Mouse (Mus musculus) intestine, embryonic 16.5 days (tissue): ENCODE results near the gene Wnk4. TPM values are rescaled to one million over a fixed set of nuclear protein-coding genes. Genes with fewer than 3 reads are reported as not detected.
"Not testable (repeated sequence)": the region's sequence is repeated elsewhere in the genome, so short reads cannot be mapped to it uniquely, and the experiment has no call there.

ENCODE experiments used
- ATAC-seq: fragments of 200-750 bp; cut with Nextera tagmentation; 2 replicates; pipeline ENCODE4 v1.8.0; 2017; ENCODE audit warnings: moderate TSS enrichment, moderate library complexity
- H3K27ac ChIP-seq: fragments of 300-500 bp; sonication (generic); 2 replicates; pipeline ENCODE4 v1.5.1; 2014; ENCODE audit warnings: mild to moderate bottlenecking, low read length
- H3K27me3 ChIP-seq: fragments of 300-500 bp; sonication (generic); replicated peaks from 2 replicates; pipeline ENCODE4 v1.6.1; 2014; ENCODE audit warnings: low read length, control low read depth, mixed read lengths; ENCODE audit not compliant: control insufficient read depth, insufficient read depth
- H3K36me3 ChIP-seq: fragments of 300-500 bp; sonication (generic); 2 replicates; pipeline ENCODE4 v1.6.1; 2014; ENCODE audit warnings: low read length, control low read depth; ENCODE audit not compliant: control insufficient read depth, insufficient read depth
- H3K4me1 ChIP-seq: fragments of 300-500 bp; sonication (generic); 2 replicates; pipeline ENCODE4 v1.6.1; 2014; ENCODE audit warnings: low read length, control low read depth, mixed read lengths; ENCODE audit not compliant: control insufficient read depth, insufficient read depth
- H3K4me2 ChIP-seq: fragments of 300-500 bp; sonication (generic); 2 replicates; pipeline ENCODE4 v1.6.1; 2014; ENCODE audit warnings: low read depth, low read length, control low read depth
- H3K4me3 ChIP-seq: fragments of 300-500 bp; sonication (generic); 2 replicates; pipeline ENCODE4 v1.5.1; 2014; ENCODE audit warnings: mild to moderate bottlenecking, low read length
- H3K9ac ChIP-seq: fragments of 300-500 bp; sonication (generic); 2 replicates; pipeline ENCODE4 v1.6.1; 2014; ENCODE audit warnings: low read depth, low read length
- H3K9me3 ChIP-seq: fragments of 300-500 bp; sonication (generic); 2 replicates; pipeline ENCODE4 v1.6.1; 2016; ENCODE audit warnings: low read length, control low read depth; ENCODE audit not compliant: control insufficient read depth
- WGBS: fragments of 180-500 bp; shearing (Covaris S2); extraction: QIAGEN DNeasy Blood & Tissue Kit; methylation state at CpG from one replicate; pipeline ENCODE4 v1.1.7; 2014; 5-methylcytosine and 5-hydroxymethylcytosine counted together
- polyA plus RNA-seq: library from polyadenylated mRNA; unstranded; fragments of >200 nt; fragmentation: Nextera tagmentation; extraction: Ambion mirVana; gene quantifications from 2 replicates; pipeline ENCODE4 v1.2.1, GENCODE M21; 2015

Wnk4 gene
- polyA plus RNA-seq, 1 experiment from 2014 or later = 10.2 TPM

DNA sequence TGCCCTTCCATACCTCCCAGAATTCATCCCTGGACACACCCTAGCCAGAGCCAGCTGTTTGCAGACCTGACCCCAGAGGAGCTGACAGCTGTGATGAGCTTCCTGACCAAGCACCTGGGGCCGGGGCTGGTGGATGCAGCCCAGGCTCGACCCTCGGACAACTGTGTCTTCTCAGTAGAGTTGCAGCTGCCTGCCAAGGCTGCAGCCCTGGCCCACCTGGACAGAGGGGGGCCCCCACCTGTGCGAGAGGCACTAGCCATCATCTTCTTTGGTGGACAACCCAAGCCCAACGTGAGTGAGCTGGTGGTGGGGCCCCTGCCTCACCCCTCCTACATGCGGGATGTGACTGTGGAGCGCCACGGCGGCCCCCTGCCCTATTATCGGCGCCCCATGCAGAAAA, 64.8 kb downstream of the Wnk4 start:
- H3K9me3 ChIP-seq, H3K4me2 ChIP-seq, H3K4me3 ChIP-seq, H3K4me1 ChIP-seq, H3K9ac ChIP-seq, H3K27ac ChIP-seq, H3K27me3 ChIP-seq, ATAC-seq: not testable (repeated sequence)
- H3K36me3 ChIP-seq = peaks cover 14% of the 10 kb centered on the region
- WGBS = 90% methylated on average over 11 of the region's 11 CpGs

GRCm38 (mm10) chr11:101326147-101326546, 65.8 kb downstream of the Wnk4 start:
- H3K4me3 ChIP-seq = no peak overlapping the region
- no peaks in the 10 kb centered on the region for H3K27me3 ChIP-seq
- H3K4me1 ChIP-seq = peaks cover 8% of the 10 kb centered on the region; the same call in 1 of the 2 replicates
- ATAC-seq = no peak
- no peak overlapping the region for H3K4me2 ChIP-seq
- 86% methylated on average over 11 of the region's 11 CpGs for WGBS
- H3K9me3 ChIP-seq = no peaks in the 10 kb centered on the region
- peaks cover 7% of the 10 kb centered on the region for H3K36me3 ChIP-seq
- no peak overlapping the region for H3K27ac ChIP-seq
- no peak overlapping the region for H3K9ac ChIP-seq

Other genes with a start within 250 kb of the Wnk4 start
- gene Naglu, start 190.6 kb upstream of the Wnk4 start, polyA plus RNA-seq = 14.7 and 18.2 TPM in 2 replicates
- gene Hsd17b1, start 182.2 kb upstream of the Wnk4 start, polyA plus RNA-seq = 0.10 and 0.16 TPM in 2 replicates
- 44.4 and 47.1 TPM in 2 replicates for gene Coasy, start 178.0 kb upstream of the Wnk4 start, polyA plus RNA-seq
- 78.6 and 87.5 TPM in 2 replicates for gene Mlx, start 173.3 kb upstream of the Wnk4 start, polyA plus RNA-seq
- gene Psmc3ip, start 165.1 kb upstream of the Wnk4 start, polyA plus RNA-seq = 15.0 and 18.1 TPM in 2 replicates
- gene Retreg3, start 140.7 kb upstream of the Wnk4 start, polyA plus RNA-seq = 12.6 and 13.2 TPM in 2 replicates
- gene Tubg1, start 140.6 kb upstream of the Wnk4 start, polyA plus RNA-seq = 51.0 and 56.3 TPM in 2 replicates
- gene Tubg2, start 104.7 kb upstream of the Wnk4 start, polyA plus RNA-seq = 3.9 and 4.2 TPM in 2 replicates
- gene Cntnap1, start 90.0 kb upstream of the Wnk4 start, polyA plus RNA-seq = 0.86 and 0.87 TPM in 2 replicates
- 9.2 and 10.1 TPM in 2 replicates for gene Plekhh3, start 89.2 kb upstream of the Wnk4 start, polyA plus RNA-seq
- 0.20 and 0.29 TPM in 2 replicates for gene Ccr10, start 85.1 kb upstream of the Wnk4 start, polyA plus RNA-seq
- 16.2 and 18.8 TPM in 2 replicates for gene Ezh1, start 34.1 kb upstream of the Wnk4 start, polyA plus RNA-seq
- gene Ramp2, start 14.5 kb upstream of the Wnk4 start, polyA plus RNA-seq = 87.8 and 95.1 TPM in 2 replicates
- 152 and 155 TPM in 2 replicates for gene Vps25, start 6.9 kb upstream of the Wnk4 start, polyA plus RNA-seq
- gene Cntd1, start 18.4 kb downstream of the Wnk4 start, polyA plus RNA-seq = 0.84 and 1.0 TPM in 2 replicates
- 258 and 278 TPM in 2 replicates for gene Coa3, start 18.5 kb downstream of the Wnk4 start, polyA plus RNA-seq
- 136 and 145 TPM in 2 replicates for gene Becn1, start 41.7 kb downstream of the Wnk4 start, polyA plus RNA-seq
- 119 and 125 TPM in 2 replicates for gene Psme3, start 55.6 kb downstream of the Wnk4 start, polyA plus RNA-seq
- gene Aoc2, start 64.5 kb downstream of the Wnk4 start, polyA plus RNA-seq = 0.86 and 0.88 TPM in 2 replicates
- 2.4 and 2.7 TPM in 2 replicates for gene Aoc3, start 70.0 kb downstream of the Wnk4 start, polyA plus RNA-seq
- gene G6pc, start 107.0 kb downstream of the Wnk4 start, polyA plus RNA-seq = 1.2 and 1.9 TPM in 2 replicates
- gene Aarsd1, start 157.0 kb downstream of the Wnk4 start, polyA plus RNA-seq = 53.6 and 64.0 TPM in 2 replicates
- gene Gm27029, start 164.2 kb downstream of the Wnk4 start, polyA plus RNA-seq = 7.2 and 10.1 TPM in 2 replicates
- gene Rundc1, start 164.5 kb downstream of the Wnk4 start, polyA plus RNA-seq = 16.6 and 19.1 TPM in 2 replicates
- 11.1 and 12.4 TPM in 2 replicates for gene Ptges3l, start 164.8 kb downstream of the Wnk4 start, polyA plus RNA-seq
- 251 and 288 TPM in 2 replicates for gene Rpl27, start 181.7 kb downstream of the Wnk4 start, polyA plus RNA-seq
- gene Ifi35, start 187.8 kb downstream of the Wnk4 start, polyA plus RNA-seq = 29.7 and 31.1 TPM in 2 replicates
- 21.0 and 22.1 TPM in 2 replicates for gene Rnd2, start 204.4 kb downstream of the Wnk4 start, polyA plus RNA-seq
- gene Vat1, start 205.7 kb downstream of the Wnk4 start, polyA plus RNA-seq = 69.9 and 88.2 TPM in 2 replicates